Mouse (Mus musculus) urinary bladder, postnatal 14 days (tissue): Measurements from ENCODE around the gene Cnksr2.

Experiments
- DNase-seq: peaks from one replicate; pipeline ENCODE4 v3.0.0; 2021; ENCODE audit warnings: low spot score

The Cnksr2 gene

GRCm38 (mm10) chrX:158043057-158043843 lies at the start of gene Cnksr2:
Gene Cnksr2 (minus strand): TSS chrX:158043294.
- DNase-seq: peak; percentile 2

- no peak for DNase-seq
Measured at GRCm38 (mm10) chrX:158043844-158044140, 698 bp upstream of the Cnksr2 start.

- DNase-seq: no peak
Measured at GRCm38 (mm10) chrX:158042255-158043056, 638 bp downstream of the Cnksr2 start.

GRCm38 (mm10) chrX:158041703-158042102 lies 1.4 kb downstream of the Cnksr2 start:
- DNase-seq: no peak

- no peak for DNase-seq
Measured at GRCm38 (mm10) chrX:157951698-157952097, 91.4 kb downstream of the Cnksr2 start.

- no peak for DNase-seq
Measured at GRCm38 (mm10) chrX:157949256-157949655, 93.8 kb downstream of the Cnksr2 start.

- no peak for DNase-seq
Measured at GRCm38 (mm10) chrX:157945121-157945520, 98.0 kb downstream of the Cnksr2 start.

GRCm38 (mm10) chrX:157936611-157937010 lies 106.5 kb downstream of the Cnksr2 start:
- DNase-seq: no peak

GRCm38 (mm10) chrX:157920093-157920492 lies 123.0 kb downstream of the Cnksr2 start:
- no peak for DNase-seq

GRCm38 (mm10) chrX:157829983-157830382 lies 213.1 kb downstream of the Cnksr2 start:
- no peak for DNase-seq

- no peak for DNase-seq
Measured at GRCm38 (mm10) chrX:157818921-157819260, 224.2 kb downstream of the Cnksr2 start.

GRCm38 (mm10) chrX:157818207-157818920 lies 224.7 kb downstream of the Cnksr2 start, which contains the start of gene Klhl34:
Gene Klhl34 (plus strand): TSS chrX:157818435.
- DNase-seq: no peak

GRCm38 (mm10) chrX:157817571-157818206 lies 225.4 kb downstream of the Cnksr2 start:
- DNase-seq: no peak

- DNase-seq: no peak
Measured at GRCm38 (mm10) chrX:157809721-157810120, 233.4 kb downstream of the Cnksr2 start.

GRCm38 (mm10) chrX:157801669-157802068 lies 241.4 kb downstream of the Cnksr2 start:
- DNase-seq: no peak
